Comparison of ENCODE assay signal across 9 mouse cellular contexts in the genomic region with DNA sequence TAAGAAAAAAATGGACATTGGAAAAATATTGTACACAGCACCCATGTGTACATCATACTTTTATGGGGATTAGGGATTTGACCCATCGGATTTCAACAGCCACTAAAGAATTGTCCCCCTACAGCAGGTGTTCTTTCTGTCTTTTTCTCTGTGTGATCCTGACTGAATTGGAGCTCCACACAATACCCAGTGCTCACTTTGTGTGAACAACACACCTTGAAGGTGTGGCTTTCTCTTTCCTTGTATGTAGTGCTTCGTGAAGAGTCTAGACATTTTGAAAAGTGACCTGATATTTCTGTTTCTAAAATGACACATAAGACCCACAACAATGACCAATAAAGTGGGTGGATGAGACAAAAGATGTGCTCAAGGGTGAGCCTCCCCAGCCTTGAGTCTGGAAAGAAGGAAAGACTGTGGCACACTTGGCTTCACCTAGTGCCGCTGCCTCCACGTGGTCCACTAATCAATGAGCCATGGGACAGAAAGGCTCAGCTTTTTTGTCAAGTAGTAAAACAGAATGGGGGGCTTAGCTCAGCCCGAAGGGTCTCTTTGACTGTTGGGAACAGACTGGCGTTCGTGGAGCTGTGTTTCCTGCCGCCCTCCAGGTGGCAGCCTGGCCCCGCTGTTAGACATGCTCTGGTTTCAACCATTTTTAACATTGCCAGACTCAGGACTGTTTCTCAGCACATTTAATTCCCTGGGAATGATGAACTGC. TPM values are rescaled to one million over a fixed set of nuclear protein-coding genes. Genes with fewer than 3 reads are reported as not detected.
DNase-seq lines count a peak whose midpoint lies in the region; ATAC-seq and TF ChIP-seq lines count a peak whose summit lies in the region.
"Had no signal": no experiment of that assay in that cellular context is flagged by ENCODE, and none has a peak within 500 bp of the region (broad histone marks: within the 10 kb centered on the region; RNA-seq: fewer than 3 reads in every experiment).

No protein-coding gene starts in this region.

- no peak for TF ChIP-seq POLR2A in small intestine, adult 2 months (IDR thresholded peaks at IDR 0.05; ENCODE audit: low read depth, low read length)

- no peak overlapping the region; the same call in 1 of the 2 replicates for H3K4me2 ChIP-seq in forebrain, postnatal 0 days (ENCODE audit: low read depth)
- H3K4me2 ChIP-seq in hindbrain, embryonic 12.5 days (replicated peaks): no peak overlapping the region

- no peaks in the 10 kb centered on the region for H3K36me3 ChIP-seq in forebrain, postnatal 0 days (ENCODE audit: insufficient read depth)
- no peaks in the 10 kb centered on the region for H3K36me3 ChIP-seq in hindbrain, embryonic 12.5 days
- no peaks in the 10 kb centered on the region for H3K36me3 ChIP-seq in small intestine, adult 2 months (ENCODE audit: control insufficient read depth, insufficient read depth, low read length)

- no peak overlapping the region; the same call in 1 of the 2 replicates for H3K9ac ChIP-seq in forebrain, postnatal 0 days
- H3K9ac ChIP-seq in hindbrain, embryonic 12.5 days: no peak overlapping the region

- H3K9me3 ChIP-seq in forebrain, postnatal 0 days (ENCODE audit: low read length): no peaks in the 10 kb centered on the region
- H3K9me3 ChIP-seq in hindbrain, embryonic 12.5 days (replicated peaks): no peaks in the 10 kb centered on the region

- peak; percentile 95 for ATAC-seq in forebrain, postnatal 0 days
- peak; percentile 73; the same call in 1 of the 2 replicates for ATAC-seq in hindbrain, embryonic 12.5 days (ENCODE audit: low FRiP score)
- ATAC-seq in megakaryocyte progenitor cell, adult 5-6 weeks (replicated peaks; ENCODE audit: poor library complexity): peak; percentile 64

- 11% methylated on average over 9 of the region's 9 CpGs for WGBS in forebrain, postnatal 0 days
- 27% methylated on average over 9 of the region's 9 CpGs for WGBS in hindbrain, embryonic 12.5 days
- 23% methylated on average over 9 of the region's 9 CpGs for WGBS in small intestine, adult 2 months

- peak; percentile 92 for TF ChIP-seq CTCF in forebrain, postnatal 0 days (IDR thresholded peaks at IDR 0.05; ENCODE audit: low read depth)
- peak; percentile 58 for TF ChIP-seq CTCF in small intestine, adult 2 months (IDR thresholded peaks at IDR 0.05; ENCODE audit: extremely low read depth, insufficient read length, insufficient replicate concordance, low read depth, low read length)

- no peaks in the 10 kb centered on the region for H3K27me3 ChIP-seq in forebrain, postnatal 0 days (ENCODE audit: insufficient read depth, low read length)
- no peaks in the 10 kb centered on the region for H3K27me3 ChIP-seq in hindbrain, embryonic 12.5 days
- no peaks in the 10 kb centered on the region for H3K27me3 ChIP-seq in small intestine, adult 2 months (ENCODE audit: control insufficient read depth, insufficient read depth, low read length)

- DNase-seq in R1 (ENCODE audit: low read depth, low spot score): peak; percentile 25
- peak; percentile 42 to 68 for DNase-seq in cerebellum, adult 18-20 months
- DNase-seq in forebrain, postnatal 0 days: peak; percentile 89
- peak; percentile 57 to 67 for DNase-seq in layer of hippocampus, postnatal 25 days (ENCODE audit: extremely low spot score in 1 of 2, low spot score in 1 of 2)
- no peak for DNase-seq in T-cell, adult 2 months (ENCODE audit: low spot score)

- no peak overlapping the region for H3K4me3 ChIP-seq in forebrain, postnatal 0 days (ENCODE audit: low read depth, low read length)
- no peak overlapping the region for H3K4me3 ChIP-seq in hindbrain, embryonic 12.5 days
- no peak overlapping the region for H3K4me3 ChIP-seq in small intestine, adult 2 months (ENCODE audit: low read depth, low read length)

- H3K4me1 ChIP-seq in forebrain, postnatal 0 days (ENCODE audit: insufficient read depth): 0 out of 2 replicates have a peak, but pooled peaks cover 16% of the 10 kb centered on the region
- H3K4me1 ChIP-seq in hindbrain, embryonic 12.5 days: no peaks in the 10 kb centered on the region
- no peaks in the 10 kb centered on the region for H3K4me1 ChIP-seq in small intestine, adult 2 months (ENCODE audit: control insufficient read depth, insufficient read depth, insufficient read length, low read length)

- H3K27ac ChIP-seq in forebrain, postnatal 0 days (ENCODE audit: low read depth, low read length): 0 out of 2 replicates have a peak overlapping the region, but pooled peaks have one; percentile 51
- H3K27ac ChIP-seq in hindbrain, embryonic 12.5 days: no peak overlapping the region
- H3K27ac ChIP-seq in small intestine, adult 2 months (ENCODE audit: insufficient read depth, low read depth, low read length): no peak overlapping the region

RNA-seq across cellular contexts. Expression of gene Sema6d, which starts 10.9 kb away (rescaled TPM):
- total RNA-seq in forebrain, postnatal 0 days (2014; rRNA removed): 41.9 and 65.1 TPM in 2 replicates
- 8.4 and 22.5 TPM in 2 replicates for polyA plus RNA-seq in forebrain, postnatal 0 days (2015; fragmentation: Nextera tagmentation; extraction: Ambion mirVana)
- 25.5 and 28.5 TPM in 2 replicates for polyA plus RNA-seq in hindbrain, embryonic 12.5 days (2016; fragmentation: Nextera tagmentation; extraction: Ambion mirVana)
- 10 to 100 TPM; 50.6 to 77.6 TPM for total RNA-seq in layer of hippocampus, postnatal 25 days (2021)
- 0.12 TPM in 1 of 2 replicates, not detected in the other for total RNA-seq in megakaryocyte progenitor cell, adult 5-6 weeks (2015)
- 0.03 TPM in 1 of 2 replicates, not detected in the other for total RNA-seq in megakaryocyte progenitor cell, adult 5-6 weeks (2017)
- 4.0 and 9.5 TPM in 2 replicates for polyA plus RNA-seq in small intestine, adult 2 months (2012; rRNA removed)
- total RNA-seq: neutrophil, adult 5-6 weeks had no signal

Comparison
In these comparisons a context has a peak if more than half of its experiments do, and no peak if none do; other contexts are left out.
1. RNA of gene Sema6d, which starts 10.9 kb away (total RNA-seq): 50.6 to 77.6 TPM in layer of hippocampus, postnatal 25 days and 41.9 to 65.1 TPM in forebrain, postnatal 0 days; 0.03 to 0.12 TPM in megakaryocyte progenitor cell, adult 5-6 weeks; every median in the first group is over 10 times any median in the second.
2. Peak in every context shown above with its lines, with median percentiles within 50 percentile points of each other: ATAC-seq.